Mouse (Mus musculus) liver, postnatal 0 days (tissue): ENCODE measurements at regions not wholly inside any gene's neighbourhood (a gene's known extent, or its start where the extent isn't known, plus 50 kb on each side); places are given as distances from the start of the nearest gene placed in this dataset.

Experiments used
- ATAC-seq: fragments of 200-750 bp; cut with Nextera tagmentation; 2 replicates; pipeline ENCODE4 v1.8.0; 2017; ENCODE audit warnings: mild to moderate bottlenecking, moderate library complexity
- DNase-seq: peaks from one replicate; pipeline ENCODE4 v3.0.0-alpha.2; 2016
- H3K27ac ChIP-seq: fragments of 300-500 bp; sonication (generic); 2 replicates; pipeline ENCODE4 v1.5.1; 2014; ENCODE audit warnings: antibody characterized with exemption, moderate library complexity, mild to moderate bottlenecking, low read depth
- H3K27me3 ChIP-seq: fragments of 300-500 bp; sonication (generic); 2 replicates; pipeline ENCODE4 v1.6.1; 2014; ENCODE audit warnings: low read length, control low read depth, mixed read lengths; ENCODE audit not compliant: insufficient read depth
- H3K36me3 ChIP-seq: fragments of 300-500 bp; sonication (generic); replicated peaks from 2 replicates; pipeline ENCODE4 v1.6.1; 2014; ENCODE audit warnings: mild to moderate bottlenecking, control low read depth, low read length, moderate library complexity, mixed read lengths; ENCODE audit not compliant: insufficient read depth
- H3K4me1 ChIP-seq: fragments of 300-500 bp; sonication (generic); 2 replicates; pipeline ENCODE4 v1.6.1; 2014; ENCODE audit warnings: antibody characterized with exemption, mild to moderate bottlenecking, control low read depth; ENCODE audit not compliant: insufficient read depth
- H3K4me2 ChIP-seq: fragments of 300-500 bp; sonication (generic); 2 replicates; pipeline ENCODE4 v1.6.1; 2014; ENCODE audit warnings: low read depth, mild to moderate bottlenecking, low read length, moderate library complexity, mixed read lengths
- H3K4me3 ChIP-seq: fragments of 300-500 bp; sonication (generic); 2 replicates; pipeline ENCODE4 v1.5.1; 2014; ENCODE audit warnings: low read depth, low read length
- H3K9ac ChIP-seq: fragments of 300-500 bp; sonication (generic); replicated peaks from 2 replicates; pipeline ENCODE4 v1.6.1; 2014; ENCODE audit warnings: mild to moderate bottlenecking, moderate library complexity
- H3K9me3 ChIP-seq: fragments of 300-500 bp; sonication (generic); 2 replicates; pipeline ENCODE4 v1.6.1; 2016; ENCODE audit warnings: mild to moderate bottlenecking, control low read depth, low read length, mixed read lengths
- CTCF ChIP-seq: sonication (generic); IDR thresholded peaks from 2 replicates; pipeline ENCODE4 v1.5.1; 2016; ENCODE audit warnings: antibody characterized with exemption, low read depth
- EP300 ChIP-seq: IDR thresholded peaks from 2 replicates; pipeline ENCODE4 v1.6.1; 2016; ENCODE audit warnings: antibody characterized with exemption, low read depth, mild to moderate bottlenecking
- WGBS: fragments of 180-500 bp; shearing (Covaris S2); extraction: QIAGEN DNeasy Blood & Tissue Kit; methylation state at CpG from one replicate; pipeline ENCODE4 v1.1.7; 2014; ENCODE audit not compliant: insufficient replicate concordance; 5-methylcytosine and 5-hydroxymethylcytosine counted together

DNA sequence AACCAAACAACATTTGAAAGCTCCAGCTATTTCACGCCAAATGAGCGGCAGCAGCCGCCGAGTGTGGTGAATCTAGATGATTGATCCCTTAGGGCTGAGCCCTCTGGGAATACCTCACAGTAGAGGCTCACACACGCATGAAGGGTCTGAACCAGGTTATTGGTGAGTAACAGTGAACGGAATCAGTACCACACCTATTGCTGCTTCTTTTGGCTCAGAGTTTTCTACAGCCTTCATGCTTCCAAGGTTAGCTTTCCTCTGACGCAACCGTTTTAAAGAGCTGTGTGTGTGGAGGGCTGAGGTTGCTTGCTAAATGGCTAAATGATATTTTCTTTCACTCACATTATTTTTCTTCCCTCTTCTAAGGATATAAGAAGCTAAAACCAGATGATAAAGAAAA lies 464.4 kb downstream of the Gja1 start:
- 82% methylated on average over 8 of the region's 8 CpGs for WGBS
- no peaks in the 10 kb centered on the region for H3K27me3 ChIP-seq
- ATAC-seq (no peak), DNase-seq (no peak)
- no peaks in the 10 kb centered on the region for H3K9me3 ChIP-seq
- H3K9ac ChIP-seq, result no peak overlapping the region
- H3K27ac ChIP-seq, result no peak overlapping the region
- H3K36me3 ChIP-seq, result no peaks in the 10 kb centered on the region
- no peaks in the 10 kb centered on the region for H3K4me1 ChIP-seq
- TF ChIP-seq CTCF (no peak), EP300 (no peak)
- H3K4me2 ChIP-seq, result no peak overlapping the region
- H3K4me3 ChIP-seq, result no peak overlapping the region

DNA sequence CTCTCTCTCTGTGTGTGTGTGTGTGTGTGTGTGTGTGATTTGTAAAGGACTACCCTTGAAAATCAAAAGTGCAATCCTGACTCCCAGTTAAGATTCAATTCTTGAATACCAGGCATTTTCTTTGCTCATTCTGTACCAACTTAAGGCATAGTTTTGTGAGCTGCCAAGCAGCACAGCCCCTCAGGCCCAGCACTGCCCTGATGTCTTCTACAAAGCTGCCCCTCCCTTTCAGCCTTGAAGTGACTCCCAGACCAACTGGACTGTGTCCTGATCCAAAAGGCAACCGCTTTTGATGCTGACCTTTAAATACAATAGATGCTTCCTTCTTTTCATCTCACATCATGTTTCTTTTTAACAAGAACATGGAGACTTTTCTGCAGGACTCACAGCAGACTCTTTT lies 464.8 kb downstream of the Gja1 start:
- TF ChIP-seq EP300, result no peak
- Histone ChIP-seq H3K27ac (no peak overlapping the region), H3K9me3 (no peaks in the 10 kb centered on the region), H3K4me3 (no peak overlapping the region), H3K36me3 (no peaks in the 10 kb centered on the region), H3K9ac (no peak overlapping the region), H3K4me2 (no peak overlapping the region), H3K27me3 (no peaks in the 10 kb centered on the region), H3K4me1 (no peaks in the 10 kb centered on the region)
- ATAC-seq (no peak), DNase-seq (no peak)
- 70% methylated on average over 1 of the region's 1 CpGs for WGBS

DNA sequence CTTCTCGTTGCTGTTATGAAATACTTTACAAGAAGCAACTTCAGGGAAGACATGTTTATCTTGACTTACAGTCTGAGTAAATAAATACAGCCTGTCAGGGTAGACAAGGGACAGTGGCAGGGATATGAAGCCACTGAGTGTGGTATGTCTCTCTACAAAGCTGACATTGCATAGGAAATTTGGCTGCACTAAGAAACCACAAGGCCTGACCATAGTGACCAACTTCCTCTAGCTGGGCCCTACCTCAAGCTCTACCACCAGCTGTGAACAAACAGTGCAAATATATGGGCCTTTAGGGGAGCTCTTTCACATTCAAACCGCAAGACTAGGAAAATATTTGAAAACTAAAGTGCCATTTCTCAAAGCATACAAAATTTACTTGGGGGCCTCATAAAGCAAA lies 475.4 kb downstream of the Gja1 start:
- Histone ChIP-seq H3K4me1 (no peaks in the 10 kb centered on the region), H3K4me2 (no peak overlapping the region), H3K9ac (no peak overlapping the region), H3K27me3 (no peaks in the 10 kb centered on the region), H3K4me3 (no peak overlapping the region), H3K36me3 (no peaks in the 10 kb centered on the region), H3K27ac (no peak overlapping the region), H3K9me3 (no peaks in the 10 kb centered on the region)
- TF ChIP-seq EP300 (no peak), CTCF (no peak)
- no peak for DNase-seq
- ATAC-seq, result no peak
- WGBS, result 31% methylated on average over 2 of the region's 2 CpGs

DNA sequence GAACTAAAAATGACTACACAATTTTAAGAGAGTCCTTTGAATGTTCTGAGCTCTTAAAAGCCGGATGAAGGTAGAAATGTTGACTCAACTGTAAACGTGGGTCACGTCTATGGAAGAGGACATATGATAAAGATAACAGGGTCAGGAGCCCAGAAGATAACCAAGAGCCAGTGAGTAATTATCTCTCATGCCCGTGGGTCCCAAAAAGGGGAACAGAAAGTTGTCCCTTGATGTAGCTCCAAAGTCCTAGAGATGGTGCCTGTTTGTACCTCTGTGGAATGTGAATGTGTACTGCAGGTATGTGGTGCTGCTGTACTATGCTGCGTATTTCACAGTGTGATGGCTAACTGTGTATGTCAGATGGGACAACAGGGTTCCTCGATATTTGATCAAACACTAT lies 479.1 kb downstream of the Gja1 start:
- no peaks in the 10 kb centered on the region for H3K27me3 ChIP-seq
- H3K27ac ChIP-seq, result no peak overlapping the region
- no peak for ATAC-seq
- H3K9me3 ChIP-seq, result no peaks in the 10 kb centered on the region
- H3K4me2 ChIP-seq, result no peak overlapping the region
- H3K4me1 ChIP-seq, result no peaks in the 10 kb centered on the region
- TF ChIP-seq EP300 (no peak), CTCF (no peak)
- DNase-seq, result no peak
- H3K9ac ChIP-seq, result no peak overlapping the region
- H3K4me3 ChIP-seq, result no peak overlapping the region
- no peaks in the 10 kb centered on the region for H3K36me3 ChIP-seq
- 57% methylated on average over 6 of the region's 6 CpGs for WGBS

DNA sequence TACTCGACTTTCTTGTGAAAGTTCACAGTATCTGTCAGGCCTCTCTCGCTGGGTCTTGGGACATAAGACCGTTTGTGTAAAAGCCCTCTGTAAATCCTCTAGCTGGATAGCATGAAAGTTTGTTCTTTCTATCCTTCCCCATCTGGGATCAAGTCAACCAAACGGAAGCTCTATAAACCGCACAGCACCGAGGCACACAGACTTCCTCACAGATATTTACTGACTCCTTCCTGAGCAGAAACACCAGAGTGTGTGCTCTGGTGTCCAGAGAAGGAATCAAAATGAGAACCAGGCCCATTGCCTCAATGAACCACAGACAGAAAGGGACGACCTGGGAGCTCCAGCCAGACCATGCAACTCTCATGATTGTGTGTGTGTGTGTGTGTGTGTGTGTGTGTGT lies 502.6 kb downstream of the Gja1 start:
- WGBS, result 37% methylated on average over 7 of the region's 7 CpGs
- Histone ChIP-seq H3K4me2 (no peak overlapping the region), H3K36me3 (no peaks in the 10 kb centered on the region), H3K27me3 (no peaks in the 10 kb centered on the region), H3K9me3 (no peaks in the 10 kb centered on the region), H3K4me3 (no peak overlapping the region), H3K9ac (no peak overlapping the region), H3K27ac (no peak overlapping the region), H3K4me1 (no peaks in the 10 kb centered on the region)
- DNase-seq, result no peak
- ATAC-seq, result 0 out of 2 replicates have a peak, but pooled peaks have one; percentile 27
- TF ChIP-seq CTCF, result no peak
- TF ChIP-seq EP300, result no peak

DNA sequence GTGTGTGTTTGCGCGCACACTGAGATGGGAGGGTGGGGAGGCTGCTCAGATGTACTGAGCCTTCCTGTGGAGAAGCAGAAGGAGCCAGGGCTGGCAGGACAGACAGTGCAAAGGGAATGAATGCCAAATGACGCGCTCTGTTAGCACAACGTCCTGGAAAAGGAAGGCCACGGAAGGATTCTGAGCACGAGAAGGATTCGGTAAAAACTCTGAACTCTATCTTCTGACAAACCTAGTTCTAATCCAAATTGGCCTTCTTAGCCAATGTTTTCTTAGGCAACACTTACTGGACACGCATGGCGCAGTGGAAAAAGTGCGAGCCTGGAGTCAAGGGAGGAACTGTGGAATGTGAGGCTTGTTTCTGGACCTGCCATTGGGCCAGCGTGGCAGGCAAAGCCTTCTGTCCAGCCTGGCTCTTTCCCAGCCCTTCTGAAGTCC lies 503.0 kb downstream of the Gja1 start:
- TF ChIP-seq CTCF (no peak), EP300 (no peak)

More for the DNA sequence above, 503.0 kb downstream of the Gja1 start:
- no peak for ATAC-seq
- Histone ChIP-seq H3K4me1 (no peaks in the 10 kb centered on the region), H3K27ac (no peak overlapping the region), H3K4me2 (no peak overlapping the region), H3K27me3 (no peaks in the 10 kb centered on the region), H3K4me3 (no peak overlapping the region), H3K36me3 (no peaks in the 10 kb centered on the region), H3K9me3 (no peaks in the 10 kb centered on the region), H3K9ac (no peak overlapping the region)
- 68% methylated on average over 12 of the region's 12 CpGs for WGBS
- no peak for DNase-seq
